Mouse (Mus musculus) liver, postnatal 0 days (tissue): ENCODE results near the gene Mfsd12.

Experiments used
- CTCF ChIP-seq: sonication (generic); IDR thresholded peaks from 2 replicates; pipeline ENCODE4 v1.5.1; 2016; ENCODE audit warnings: antibody characterized with exemption, low read depth
- EP300 ChIP-seq: IDR thresholded peaks from 2 replicates; pipeline ENCODE4 v1.6.1; 2016; ENCODE audit warnings: antibody characterized with exemption, low read depth, mild to moderate bottlenecking

GRCm38 (mm10) chr10:81317273-81317672, 40.0 kb upstream of the Mfsd12 start:
- no peak for TF ChIP-seq CTCF
- TF ChIP-seq EP300, result no peak
